Mouse (Mus musculus): Measurements from ENCODE around the gene Rho.

Gene Rho

DNA sequence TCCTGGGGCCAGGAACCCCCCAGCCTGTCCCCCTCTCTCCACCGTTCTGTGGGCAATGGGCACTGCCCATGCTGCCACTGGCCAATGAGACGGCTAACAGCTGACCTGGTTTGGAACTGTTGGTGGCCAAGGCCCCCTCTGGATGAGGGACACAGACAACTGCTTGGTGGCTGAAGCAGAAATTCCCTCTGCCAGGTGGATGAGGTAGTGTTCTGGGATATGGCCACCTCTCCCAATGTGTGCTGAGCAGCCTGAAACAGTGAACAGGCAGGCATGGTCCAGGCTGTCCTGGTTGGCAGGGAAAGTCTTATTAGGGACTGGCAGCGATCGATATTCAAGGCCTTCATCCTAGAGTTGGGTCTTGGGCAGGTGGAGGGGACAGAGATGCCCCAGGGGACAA is 23.6 kb downstream of the Rho start:
- peak in 1 of 2 experiments; percentile 42 for DNase-seq (ENCODE audit: inconsistent age in 2 of 2, low spot score in 1 of 2)

DNA sequence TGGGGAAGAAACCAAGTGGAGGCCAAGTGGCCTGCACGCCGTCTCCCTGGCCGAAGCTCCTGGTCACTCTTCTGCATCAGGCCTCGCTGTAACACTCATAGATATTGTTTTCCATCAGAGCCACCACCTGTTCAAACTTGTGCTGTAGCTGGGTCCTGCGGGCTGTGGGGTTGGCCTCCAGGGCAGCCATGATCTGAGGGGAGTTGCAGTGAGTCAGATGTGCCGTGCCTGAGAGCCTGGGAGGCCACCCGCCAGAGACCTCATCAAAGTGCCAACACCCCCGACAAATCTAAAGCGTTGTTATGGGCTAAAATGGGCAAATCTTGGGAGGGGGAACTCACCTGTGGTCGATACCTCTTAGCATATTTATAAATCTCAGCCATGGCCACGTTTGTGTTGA is 24.1 kb downstream of the Rho start:
- peak in 1 of 2 experiments; percentile 60 for DNase-seq (ENCODE audit: inconsistent age in 2 of 2, low spot score in 1 of 2)

DNA sequence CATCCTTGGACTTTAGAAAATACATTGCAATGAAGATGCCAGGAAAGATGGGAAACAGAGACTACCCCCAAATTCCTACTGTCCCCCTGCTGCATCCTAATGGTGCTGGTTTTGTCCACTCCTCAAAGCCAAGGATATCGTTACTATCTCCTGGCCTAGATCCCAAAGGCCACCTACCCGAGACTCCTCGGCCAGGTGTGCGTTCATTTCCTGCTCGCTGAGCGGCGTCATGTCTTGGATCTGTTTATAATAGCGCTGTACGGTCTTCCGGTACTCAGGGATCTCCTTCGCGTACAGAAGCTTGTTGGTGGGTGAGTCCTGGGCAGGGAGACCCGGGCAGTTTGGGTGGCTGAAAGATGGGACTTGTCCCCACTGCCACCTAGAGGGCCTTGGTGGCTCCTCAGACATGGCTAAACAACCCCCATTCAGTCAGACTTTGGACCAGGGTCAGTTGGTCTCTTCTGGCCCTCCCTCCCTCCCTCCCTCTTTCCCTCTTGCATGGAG is 24.9 kb downstream of the Rho start:
- no peak for DNase-seq (ENCODE audit: inconsistent age in 2 of 2, low spot score in 1 of 2)

DNA sequence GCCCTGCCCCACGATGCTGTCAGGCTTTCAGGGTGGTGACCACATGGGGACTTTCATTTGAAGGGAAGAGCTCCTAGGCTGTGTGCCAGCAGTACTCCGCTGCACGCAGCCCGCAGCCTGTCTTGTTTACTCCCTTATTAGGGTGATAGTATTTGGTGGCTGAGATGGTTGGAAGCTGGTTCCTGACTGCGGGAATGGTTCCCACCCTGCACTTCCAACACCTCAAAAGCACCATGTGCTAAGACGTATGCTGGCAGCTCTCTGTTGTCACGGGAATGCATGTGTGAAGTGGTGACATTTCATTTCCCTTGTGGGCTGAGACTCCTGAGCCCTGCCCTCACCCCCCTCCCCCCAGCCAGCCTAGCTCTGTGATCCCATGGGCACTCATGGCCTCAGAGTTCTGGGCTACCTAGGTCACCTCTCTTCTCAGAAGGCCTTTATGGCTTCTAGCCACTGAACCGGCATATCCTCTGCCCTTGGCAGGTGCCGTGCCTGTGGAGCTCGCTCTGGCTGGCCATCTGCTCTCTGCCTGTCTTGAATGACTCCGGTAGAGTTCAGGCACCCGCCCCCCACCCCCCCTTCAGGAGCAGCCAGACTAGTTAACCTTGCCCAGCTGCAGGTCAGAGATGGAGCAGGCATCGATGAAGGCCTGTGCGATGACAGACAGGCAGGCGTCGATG is 25.5 kb downstream of the Rho start:
- DNase-seq (ENCODE audit: inconsistent age in 2 of 2, low spot score in 1 of 2): peak; percentile 67 to 82

DNA sequence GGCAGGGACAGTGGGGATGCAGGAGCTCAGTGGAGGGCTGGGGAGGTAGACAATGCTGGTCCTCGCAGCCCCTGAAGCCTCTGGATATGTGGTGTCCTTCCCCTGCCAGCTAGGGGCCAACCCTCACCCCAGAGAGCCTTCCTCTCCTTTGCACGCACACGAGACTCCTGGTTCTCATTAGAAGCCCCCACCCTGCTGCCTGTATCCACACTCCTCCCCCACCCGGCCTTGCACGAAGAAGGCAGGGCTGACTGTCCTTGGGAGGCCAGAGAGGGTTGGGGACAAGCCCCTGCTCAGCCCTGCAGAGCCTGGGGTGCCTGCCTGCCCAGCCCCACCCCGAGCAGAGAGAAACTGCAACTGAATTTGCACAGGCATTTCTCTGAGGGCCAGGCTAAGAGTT is 26.1 kb downstream of the Rho start:
- peak in 1 of 2 experiments; percentile 73 for DNase-seq (ENCODE audit: inconsistent age in 2 of 2, low spot score in 1 of 2)

DNA sequence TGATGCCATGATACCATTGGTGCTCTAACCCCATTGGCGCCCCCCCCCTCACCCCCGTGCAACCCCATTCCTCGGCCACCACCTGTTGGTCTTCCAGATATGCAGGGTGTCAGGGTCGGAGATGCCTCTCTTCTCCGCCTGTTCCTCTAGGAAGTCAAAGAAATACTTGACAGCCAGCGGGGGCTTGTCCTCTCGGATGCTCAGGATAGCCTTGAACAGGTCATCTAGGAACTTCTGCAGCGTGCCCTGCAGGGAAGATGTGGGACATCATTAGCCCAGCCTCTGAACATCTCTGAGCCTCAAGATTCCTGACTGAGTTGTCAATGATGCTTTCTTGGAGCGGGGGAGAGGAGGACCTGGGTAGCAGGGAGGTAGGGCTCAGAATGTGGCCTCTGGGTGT is 26.9 kb downstream of the Rho start:
- DNase-seq (ENCODE audit: inconsistent age in 2 of 2, low spot score in 1 of 2): peak in 1 of 2 experiments; percentile 51

DNA sequence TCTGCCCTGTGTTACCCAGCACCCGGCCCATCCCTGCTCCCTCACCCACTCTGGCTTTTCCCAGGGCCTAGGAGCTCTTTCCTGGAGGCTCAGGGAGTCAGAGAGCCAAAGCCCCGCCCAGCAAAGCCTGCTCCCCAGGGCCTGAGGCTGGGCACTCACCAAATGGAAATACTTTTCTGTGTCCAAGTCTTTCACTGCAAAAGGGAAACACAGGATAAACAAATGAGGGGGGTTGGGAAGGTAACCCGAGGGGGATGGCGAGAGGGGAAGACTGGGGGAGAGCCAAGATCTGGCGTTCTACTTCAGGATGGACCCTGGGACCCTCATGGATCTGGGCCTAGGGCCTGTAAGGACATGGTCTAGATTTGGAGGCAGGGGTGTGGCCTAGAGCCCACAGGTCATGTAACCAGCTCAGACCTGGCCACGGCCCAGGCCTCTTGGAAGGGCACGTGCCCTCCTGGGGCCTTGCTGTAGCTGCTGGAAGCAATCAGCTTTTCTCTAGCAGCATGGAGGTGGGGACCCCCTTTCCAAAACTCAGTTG is 27.7 kb downstream of the Rho start:
- DNase-seq (ENCODE audit: inconsistent age in 2 of 2, low spot score in 1 of 2): peak; percentile 82 to 92

DNA sequence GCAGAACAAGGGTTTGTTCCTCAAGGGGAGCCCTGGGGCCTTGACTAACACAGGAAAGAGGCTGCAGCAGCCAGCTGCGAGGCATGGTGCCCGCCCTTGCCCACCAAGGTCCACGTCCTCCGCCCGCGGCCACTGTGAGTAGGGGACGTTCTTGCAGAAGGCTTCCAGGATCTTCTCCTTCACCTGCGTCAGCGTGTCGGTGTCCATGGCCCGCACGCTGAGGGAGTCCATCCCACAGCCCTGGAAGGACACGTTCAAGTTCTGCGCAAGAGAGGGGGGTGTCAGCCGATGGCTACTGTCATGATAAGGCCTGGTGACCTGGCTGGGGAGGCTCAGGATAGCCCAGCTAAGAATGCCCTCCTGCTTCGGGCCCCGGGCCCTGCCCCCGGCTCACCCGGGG is 28.8 kb downstream of the Rho start:
- DNase-seq (ENCODE audit: inconsistent age in 2 of 2, low spot score in 1 of 2): no peak

DNA sequence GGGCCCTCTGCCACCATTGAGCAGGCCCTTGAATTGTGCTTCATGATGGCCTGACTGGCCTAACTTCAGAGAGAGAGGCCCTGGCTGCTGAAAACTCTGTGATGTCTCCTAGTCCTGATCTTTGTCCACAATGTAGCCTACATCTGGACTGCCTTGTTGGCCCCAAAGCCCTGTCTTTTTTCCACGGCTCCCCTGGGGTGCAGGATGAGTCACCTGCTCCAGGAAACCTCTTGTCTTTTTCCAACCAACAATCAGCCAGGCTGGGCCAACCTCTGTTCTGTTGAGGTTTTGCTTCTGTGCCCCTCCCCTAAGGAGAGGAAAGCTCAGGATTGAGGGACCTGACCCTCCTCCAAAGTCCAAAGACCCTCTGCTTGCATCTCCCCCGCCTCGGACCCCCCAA is 30.2 kb downstream of the Rho start:
- DNase-seq (ENCODE audit: inconsistent age in 2 of 2, low spot score in 1 of 2): no peak

DNA sequence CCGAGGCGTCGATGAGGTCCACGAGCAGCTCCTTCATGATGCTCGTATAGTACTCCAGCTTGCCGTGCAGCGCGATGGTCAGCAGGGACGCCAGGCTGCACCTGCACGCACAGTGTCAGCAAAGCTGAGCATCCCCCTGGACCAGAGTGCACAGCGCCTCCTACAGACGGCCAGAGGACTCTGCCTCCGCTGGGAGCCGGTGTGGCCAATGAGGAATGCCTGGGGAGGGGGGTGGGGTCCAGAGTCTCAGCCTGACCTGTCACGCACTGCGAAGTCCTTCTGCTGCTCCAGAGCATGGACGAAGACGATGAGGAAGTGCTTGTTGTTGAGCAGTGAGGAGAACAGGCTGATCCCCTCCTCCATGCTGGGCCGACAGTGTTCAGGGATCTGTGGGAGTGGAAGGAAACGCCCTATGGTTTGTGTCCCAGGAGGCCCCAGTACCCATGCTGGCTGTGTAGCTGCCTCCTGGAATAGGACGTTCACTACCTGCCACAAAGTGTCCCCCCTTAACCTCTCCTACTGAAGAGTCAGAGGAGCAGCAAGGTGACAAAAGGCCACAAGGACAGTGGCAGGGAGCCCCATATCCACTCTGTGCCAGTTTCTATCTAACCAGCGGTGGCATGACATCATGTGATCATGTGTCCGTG is 31.0 kb downstream of the Rho start:
- DNase-seq (ENCODE audit: inconsistent age in 2 of 2, low spot score in 1 of 2): peak in 1 of 2 experiments; percentile 38

DNA sequence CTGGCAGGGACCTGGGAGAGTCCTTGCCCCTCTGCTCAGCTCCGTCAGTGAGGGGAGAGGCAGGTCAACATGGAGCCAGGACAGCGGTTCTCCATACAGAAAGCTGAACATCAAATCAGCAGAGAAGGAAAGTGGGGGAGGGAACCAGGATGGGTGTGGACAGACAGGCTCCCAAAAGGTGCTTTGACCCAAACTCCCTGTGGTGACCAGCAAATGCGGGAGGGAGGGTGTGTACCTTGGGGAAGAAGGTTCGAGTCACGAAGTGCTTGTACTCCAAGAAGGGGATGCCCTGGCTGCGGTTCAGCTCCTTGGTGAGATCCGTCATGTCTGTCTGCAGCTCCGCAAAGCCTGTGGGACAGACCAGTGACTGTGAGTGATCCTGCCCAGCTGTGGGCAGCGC is 32.1 kb downstream of the Rho start:
- peak in 1 of 2 experiments; percentile 43 for DNase-seq (ENCODE audit: inconsistent age in 2 of 2, low spot score in 1 of 2)

DNA sequence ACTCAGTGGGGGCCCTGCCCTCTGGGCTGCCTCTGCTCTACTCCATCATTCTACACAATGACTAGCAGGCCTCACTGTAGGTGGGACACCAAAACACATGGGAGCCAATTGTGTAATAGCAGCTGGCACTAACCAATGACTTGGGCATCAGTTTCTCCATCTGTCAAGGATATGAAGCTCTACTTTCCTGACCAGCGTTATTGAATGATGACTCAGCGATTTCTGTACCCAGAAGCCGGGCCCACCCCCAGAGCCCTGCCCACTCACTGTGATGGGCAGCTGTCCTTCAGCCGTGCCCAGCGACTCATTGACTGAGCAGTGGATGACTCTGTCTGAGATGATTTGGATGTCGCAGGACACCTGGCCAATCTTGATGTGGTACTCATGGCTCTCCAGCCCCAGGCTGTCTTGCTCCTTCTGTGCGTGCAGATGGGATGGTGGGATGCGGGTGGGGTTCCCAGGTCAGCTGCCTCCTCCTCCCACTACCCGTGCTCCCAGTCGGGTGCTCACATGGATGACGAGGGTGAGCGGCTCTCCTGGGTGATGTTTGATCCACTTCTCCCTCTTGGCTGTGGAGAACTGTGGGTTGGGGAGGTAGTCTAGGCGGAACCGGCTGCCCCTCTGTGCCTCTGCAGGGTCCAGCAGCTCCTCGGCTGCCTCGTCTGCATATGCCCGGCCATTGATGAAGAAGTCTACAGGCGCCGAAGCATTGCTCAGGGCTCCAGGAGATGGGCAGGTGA is 34.8 kb downstream of the Rho start:
- no peak for DNase-seq (ENCODE audit: inconsistent age in 2 of 2, low spot score in 1 of 2)

DNA sequence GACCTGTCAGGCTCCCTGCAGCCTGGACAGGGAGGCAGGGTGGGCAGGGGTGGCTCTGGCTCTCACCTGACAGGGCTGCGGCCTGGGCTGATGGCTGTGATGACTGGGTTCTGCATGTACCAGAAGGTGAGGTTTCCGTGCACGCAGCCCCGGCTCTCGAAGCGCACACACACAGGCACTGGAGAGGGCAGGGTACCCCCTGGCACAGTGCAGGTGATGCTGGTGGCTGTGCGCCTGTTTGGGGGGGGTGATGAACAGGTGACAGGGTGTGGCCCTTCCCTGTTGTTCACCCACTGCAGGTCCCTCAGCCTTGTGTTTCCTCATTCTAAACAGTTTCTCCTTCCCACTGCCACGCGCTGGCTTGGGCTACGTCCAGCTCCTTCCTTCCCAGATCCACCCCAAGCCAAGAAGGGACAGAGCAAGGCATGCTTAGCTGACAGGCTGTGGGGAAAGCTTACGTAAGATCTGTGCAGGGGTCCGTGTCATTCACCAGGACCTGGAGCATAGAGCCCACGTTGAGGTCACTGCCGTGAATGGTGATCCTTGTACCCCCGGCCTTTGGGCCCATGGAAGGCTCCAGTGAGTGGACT is 35.8 kb downstream of the Rho start:
- DNase-seq (ENCODE audit: inconsistent age in 2 of 2, low spot score in 1 of 2): no peak

DNA sequence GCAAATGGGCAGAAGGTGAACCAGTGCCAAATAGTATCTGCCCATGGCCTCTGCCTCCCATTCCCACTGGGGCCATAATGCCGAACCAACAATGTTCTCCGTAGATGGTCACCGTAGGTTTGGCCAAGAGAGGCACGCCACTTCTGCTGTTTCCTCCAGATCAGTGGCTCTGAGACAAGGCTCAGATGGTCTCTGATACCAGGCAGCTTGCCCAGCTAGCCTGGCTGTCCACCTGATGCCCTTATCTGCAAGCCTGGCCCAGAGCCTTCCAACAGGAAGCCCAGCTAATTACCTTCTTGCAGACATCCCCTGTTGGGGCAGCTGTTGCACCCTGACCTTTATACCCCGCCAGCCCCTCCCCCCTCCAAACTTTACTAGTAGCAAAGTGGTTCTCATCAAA is 36.5 kb downstream of the Rho start:
- DNase-seq (ENCODE audit: inconsistent age in 2 of 2, low spot score in 1 of 2): no peak

DNA sequence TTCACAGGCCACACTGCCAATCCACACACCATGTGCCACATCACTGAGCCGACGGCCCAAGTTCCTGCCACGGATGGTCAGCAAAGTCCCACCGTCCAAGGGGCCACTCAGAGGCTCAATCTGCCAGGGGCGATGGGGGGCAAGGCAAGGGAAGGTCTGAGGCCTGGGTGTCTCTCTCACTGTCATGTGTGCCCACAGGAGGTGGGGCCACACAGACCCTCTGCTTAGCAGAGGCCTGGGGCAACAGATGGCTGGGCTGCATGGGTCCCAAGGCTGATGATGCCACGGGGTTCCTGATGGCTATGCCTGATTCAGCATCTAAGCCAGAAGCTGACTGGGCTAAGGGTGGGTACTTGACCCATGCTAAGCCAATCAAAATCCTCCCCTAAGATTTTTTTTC is 37.2 kb downstream of the Rho start:
- no peak for DNase-seq (ENCODE audit: inconsistent age in 2 of 2, low spot score in 1 of 2)

DNA sequence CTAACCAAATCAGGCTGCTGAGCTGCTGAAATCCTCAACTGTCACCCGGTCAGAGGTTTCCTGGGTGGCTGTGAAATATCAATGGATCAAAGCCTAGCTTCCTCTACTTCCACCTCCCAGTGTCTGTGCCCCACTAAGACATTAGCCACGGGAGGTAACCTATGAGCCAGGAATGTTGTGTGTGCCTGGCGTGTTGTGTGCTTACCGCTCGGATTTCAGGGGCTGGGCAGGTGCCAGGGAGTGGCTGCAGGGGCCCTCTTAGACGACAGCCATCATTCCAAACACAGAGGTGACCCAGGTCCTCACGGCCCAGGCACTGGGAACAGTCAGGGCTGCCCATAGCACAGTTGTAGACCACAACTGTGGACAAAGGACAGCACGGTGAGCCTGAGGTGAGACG is 37.6 kb downstream of the Rho start:
- no peak for DNase-seq (ENCODE audit: inconsistent age in 2 of 2, low spot score in 1 of 2)

DNA sequence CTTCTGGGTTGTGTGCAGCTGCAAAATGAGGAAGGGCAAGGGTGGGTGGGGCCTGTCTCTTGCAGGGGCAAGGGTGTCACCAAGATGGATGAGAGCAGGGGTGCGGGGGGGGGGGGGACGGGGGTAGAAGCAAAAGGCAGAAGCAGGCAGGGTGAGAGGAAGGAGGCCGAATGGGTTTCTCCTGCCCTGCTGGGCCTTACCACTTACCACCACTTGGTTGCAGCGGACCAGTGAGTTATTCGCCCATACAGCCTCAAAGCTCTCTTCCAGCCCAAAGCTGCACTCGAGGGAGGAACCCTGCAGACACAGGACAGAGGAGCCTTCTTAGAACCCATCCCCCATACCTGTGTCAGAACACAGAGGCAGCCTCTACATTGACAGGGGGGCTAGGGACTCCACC is 38.4 kb downstream of the Rho start:
- DNase-seq (ENCODE audit: inconsistent age in 2 of 2, low spot score in 1 of 2): no peak

DNA sequence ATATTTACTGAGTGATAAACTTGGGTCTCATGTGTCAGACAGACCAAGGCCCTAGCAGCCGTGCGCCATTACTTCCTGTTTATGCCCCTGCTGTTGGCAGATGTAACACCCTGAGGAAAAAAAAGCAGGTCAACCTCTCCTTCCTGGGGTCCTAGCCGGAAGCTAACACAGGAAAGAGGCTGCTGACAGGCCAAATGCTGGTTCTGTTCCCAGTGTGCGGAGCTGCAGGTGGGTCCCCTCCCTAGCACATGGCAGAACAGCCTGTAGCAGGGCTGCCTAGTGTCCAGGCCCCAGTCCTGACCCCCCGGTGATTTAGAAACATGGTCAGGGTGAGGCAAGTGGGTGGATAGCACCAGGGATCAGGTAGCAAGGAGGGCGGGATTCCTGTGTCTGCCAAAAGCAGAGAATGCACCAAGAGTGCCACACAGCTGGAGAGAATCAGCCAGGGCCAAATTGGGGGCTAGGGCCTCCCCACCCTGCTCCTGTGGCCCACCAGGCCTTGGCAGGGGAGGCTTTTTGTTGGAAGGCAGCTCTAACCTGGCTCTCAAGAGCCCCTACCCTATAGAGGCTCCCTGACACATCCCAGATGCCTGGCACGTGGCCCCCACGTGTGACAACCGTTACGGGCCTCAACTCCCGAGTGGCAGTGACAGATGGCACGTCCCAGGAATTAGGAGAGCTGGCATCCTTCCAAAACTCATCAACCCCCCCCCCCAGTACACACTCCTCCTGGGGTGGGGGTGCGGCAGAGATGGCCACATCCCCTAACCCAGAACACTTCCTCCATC is 39.9 kb downstream of the Rho start:
- DNase-seq (ENCODE audit: inconsistent age in 2 of 2, low spot score in 1 of 2): no peak

DNA sequence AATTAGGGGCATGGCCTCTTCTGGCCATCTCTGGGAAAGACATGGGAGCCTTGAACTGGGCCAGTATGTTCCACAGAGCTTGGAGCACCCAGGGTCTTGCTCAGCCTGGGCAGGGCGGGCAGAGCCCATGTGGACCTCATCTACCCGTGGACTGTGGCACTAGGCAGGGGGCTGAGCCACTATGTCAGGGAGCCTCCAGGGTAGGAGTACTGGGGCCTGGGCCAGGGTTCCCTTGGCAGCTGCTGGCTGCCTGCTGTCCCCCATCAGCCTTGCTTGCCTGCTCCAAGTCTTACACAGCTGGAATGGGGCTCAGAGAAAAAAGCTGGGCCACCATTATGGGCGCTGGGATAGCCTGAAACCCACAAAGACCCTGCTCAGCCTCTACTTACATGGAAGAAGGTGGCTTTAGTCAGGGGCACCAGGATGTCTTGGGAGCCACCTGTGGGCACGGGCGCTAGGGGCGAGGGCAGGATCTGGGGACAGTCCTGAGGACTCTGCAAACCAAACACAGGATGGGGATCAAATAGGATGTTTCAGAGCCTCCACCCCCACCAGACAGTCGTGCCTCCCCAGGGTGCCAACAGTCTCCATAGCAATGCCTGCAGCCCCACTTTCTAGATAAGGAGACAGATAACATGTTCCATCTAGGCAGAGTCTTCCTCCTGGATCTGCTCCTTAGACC is 40.7 kb downstream of the Rho start:
- no peak for DNase-seq (ENCODE audit: inconsistent age in 2 of 2, low spot score in 1 of 2)

All from adrenal gland, adult (tissue).